Mouse (Mus musculus) cortical plate, adult 2 months (tissue): ENCODE results near the gene Gm44973.

Source experiments
- CTCF ChIP-seq: fragments of 200-500 bp; IDR thresholded peaks from 2 replicates; pipeline ENCODE4 v1.5.1; 2011; ENCODE audit warnings: mild to moderate bottlenecking, control low read depth, low read length; ENCODE audit not compliant: insufficient read depth; ENCODE audit errors: extremely low read depth
- POLR2A ChIP-seq: fragments of 200-500 bp; IDR thresholded peaks from 2 replicates; pipeline ENCODE4 v1.6.1; 2011; ENCODE audit warnings: mild to moderate bottlenecking, low read length, control low read depth; ENCODE audit not compliant: insufficient read depth; ENCODE audit errors: extremely low read depth

DNA sequence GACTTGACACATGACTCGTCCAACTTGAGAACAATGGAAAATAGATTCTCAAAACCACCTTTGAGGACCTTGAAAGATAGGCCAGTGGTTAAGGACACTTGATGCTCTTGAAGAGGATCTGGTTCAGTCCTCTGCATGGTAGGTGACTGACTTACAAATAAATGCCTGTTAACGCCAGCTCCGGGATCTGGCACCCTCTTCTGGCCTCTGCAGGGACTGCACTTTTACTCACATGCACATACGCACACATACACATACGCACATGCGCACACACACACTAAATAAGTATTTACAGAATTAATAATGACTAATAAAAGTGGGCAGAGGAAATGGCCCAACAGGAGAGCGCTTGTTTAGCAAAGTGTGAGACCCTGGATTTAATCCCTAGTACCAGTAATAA is 38.5 kb upstream of the Gm44973 start:
- TF ChIP-seq POLR2A (no peak), CTCF (no peak)
